ENCODE assay signal across 9 mouse cellular contexts in the genomic region with DNA sequence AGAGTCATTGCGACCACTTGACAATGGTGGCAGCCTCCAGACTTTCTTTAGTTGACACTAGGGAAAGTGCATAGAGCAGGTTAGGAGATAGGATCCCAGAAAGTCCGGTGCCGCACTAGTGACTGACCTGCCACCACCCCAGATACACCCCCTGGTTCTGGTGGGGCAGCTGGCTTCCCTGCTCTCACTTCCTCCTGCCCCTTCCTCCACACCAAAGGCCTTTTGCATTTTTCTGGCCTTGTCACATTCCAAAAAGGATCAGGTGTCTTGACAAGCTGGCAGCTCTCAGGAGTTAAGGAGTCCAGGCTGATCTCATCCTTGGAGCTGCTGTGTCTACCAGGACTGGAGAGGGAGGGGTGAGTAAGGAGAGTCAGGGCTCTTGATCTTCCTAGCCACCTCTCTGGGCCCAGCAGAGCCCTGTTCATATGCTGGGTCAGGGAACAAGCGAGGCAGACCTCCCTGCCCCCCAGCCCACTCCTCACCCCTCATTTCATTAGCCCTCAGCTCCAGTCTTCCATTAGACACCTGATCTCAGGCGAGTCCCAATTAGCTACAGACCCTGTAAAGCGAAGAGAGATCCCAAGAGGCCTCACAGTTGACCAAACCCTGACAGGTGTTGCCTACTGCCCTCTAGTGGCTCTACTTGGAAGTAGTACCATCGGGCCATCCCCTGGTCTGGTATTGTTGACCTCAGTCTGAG. TPM values are rescaled to one million over a fixed set of nuclear protein-coding genes. Genes with fewer than 3 reads are reported as not detected.
A peak's percentile ranks its signal among the peaks of the same experiment; 100 is the strongest.
DNase-seq lines count a peak whose midpoint lies in the region; ATAC-seq and TF ChIP-seq lines count a peak whose summit lies in the region.
"Had no signal": no experiment of that assay in that cellular context is flagged by ENCODE, and none has a peak within 500 bp of the region (broad histone marks: within the 10 kb centered on the region; RNA-seq: fewer than 3 reads in every experiment).

No protein-coding gene starts in this region.

- peak; percentile 97 for TF ChIP-seq CTCF in kidney, postnatal 0 days (IDR thresholded peaks at IDR 0.05; ENCODE audit: low read depth)

- peaks cover 9% of the 10 kb centered on the region; the same call in 1 of the 2 replicates for H3K4me1 ChIP-seq in kidney, postnatal 0 days (replicated peaks; ENCODE audit: insufficient read depth, low read length)

- no peaks in the 10 kb centered on the region for H3K9me3 ChIP-seq in kidney, postnatal 0 days (replicated peaks; ENCODE audit: low read length)
- H3K9me3 ChIP-seq: megakaryocyte, embryonic 14.5 days had no signal

- no peak overlapping the region for H3K9ac ChIP-seq in kidney, postnatal 0 days (ENCODE audit: low read depth, low read length)

- no peak overlapping the region for H3K4me2 ChIP-seq in kidney, postnatal 0 days (ENCODE audit: low read length)

- DNase-seq in layer of hippocampus, adult 11-12 months (ENCODE audit: low spot score): peak; percentile 66
- DNase-seq in layer of hippocampus, adult 9-11 months: no peak
- DNase-seq in adrenal gland, postnatal 10 days: peak; percentile 79
- DNase-seq in embryo, embryonic 9.5 days (ENCODE audit: extremely low spot score): peak; percentile 80
- DNase-seq in heart, adult 9 months (ENCODE audit: low spot score in 2 of 2): peak; percentile 62 to 69
- peak; percentile 89 for DNase-seq in kidney, postnatal 0 days (ENCODE audit: low spot score)
- DNase-seq in lung, postnatal 36 days: peak; percentile 90
- DNase-seq in skeletal muscle tissue, adult 2 months (ENCODE audit: low read depth, low spot score): peak; percentile 76

- no peaks in the 10 kb centered on the region for H3K27me3 ChIP-seq in kidney, postnatal 0 days (ENCODE audit: insufficient read depth, low read length)

- no peak overlapping the region for H3K27ac ChIP-seq in kidney, postnatal 0 days

- no peaks in the 10 kb centered on the region for H3K36me3 ChIP-seq in kidney, postnatal 0 days (ENCODE audit: insufficient read depth, low read length)

- no peak overlapping the region for H3K4me3 ChIP-seq in kidney, postnatal 0 days (replicated peaks; ENCODE audit: low read depth, low read length)
- H3K4me3 ChIP-seq: megakaryocyte, embryonic 14.5 days had no signal

- peak; percentile 41 for ATAC-seq in kidney, postnatal 0 days (replicated peaks; ENCODE audit: low FRiP score, low read depth)

- 44% methylated on average over 7 of the region's 7 CpGs for WGBS in kidney, postnatal 0 days

RNA-seq across cellular contexts. Expression of a gene that starts 41.9 kb away (rescaled TPM):
- total RNA-seq in adrenal gland, postnatal 10 days (2021): 10 to 100 TPM in 1 of 2 experiments, 1 to 10 TPM in 1; 8.8 to 14.1 TPM
- polyA plus RNA-seq in kidney, postnatal 0 days (2015; fragmentation: Nextera tagmentation; extraction: Ambion mirVana): 3.0 and 3.2 TPM in 2 replicates

RNA-seq across cellular contexts. Expression of a gene that starts 43.6 kb away (rescaled TPM):
- total RNA-seq in adrenal gland, postnatal 10 days (2021): 100 to 1,000 TPM in 1 of 2 experiments, 10 to 100 TPM in 1; 83.1 to 108 TPM
- polyA plus RNA-seq in kidney, postnatal 0 days (2015; fragmentation: Nextera tagmentation; extraction: Ambion mirVana): 27.2 and 29.5 TPM in 2 replicates

RNA-seq across cellular contexts. Expression of a gene that starts 57.0 kb away (rescaled TPM):
- total RNA-seq in adrenal gland, postnatal 10 days (2021): 100 to 1,000 TPM in 1 of 2 experiments, 10 to 100 TPM in 1; 58.5 to 101 TPM
- polyA plus RNA-seq in kidney, postnatal 0 days (2015; fragmentation: Nextera tagmentation; extraction: Ambion mirVana): 16.7 and 17.5 TPM in 2 replicates
